Mouse (Mus musculus) stomach, postnatal 0 days (tissue): ENCODE data around the gene Tgfbrap1.

ENCODE experiments used
- CTCF ChIP-seq: IDR thresholded peaks from 2 replicates; pipeline ENCODE4 v1.5.1; 2016; ENCODE audit warnings: antibody characterized with exemption, low read depth, mild to moderate bottlenecking, moderate library complexity
- EP300 ChIP-seq: optimal IDR thresholded peaks from 2 replicates; pipeline ENCODE3; 2016; ENCODE audit warnings: antibody characterized with exemption

GRCm38 (mm10) chr1:43138268-43138812, 39.9 kb upstream of the Tgfbrap1 start:
- TF ChIP-seq EP300 (no peak), CTCF (peak; percentile 60)
